Mouse (Mus musculus) cortical plate, adult 2 months (tissue): ENCODE measurements around the gene Ypel4. TPM values are rescaled to one million over a fixed set of nuclear protein-coding genes. Genes with fewer than 3 reads are reported as not detected.

Experiments
- H3K27ac ChIP-seq: fragments of 200-500 bp; 2 replicates; pipeline ENCODE4 v1.5.1; 2012; ENCODE audit warnings: low read length, control low read depth, inconsistent platforms; ENCODE audit not compliant: insufficient read depth
- H3K4me1 ChIP-seq: fragments of 200-500 bp; 2 replicates; pipeline ENCODE4 v1.6.1; 2011; ENCODE audit warnings: low read length; ENCODE audit not compliant: control insufficient read depth, insufficient read depth
- H3K4me3 ChIP-seq: fragments of 200-500 bp; 2 replicates; pipeline ENCODE4 v1.5.1; 2011; ENCODE audit warnings: mild to moderate bottlenecking, low read length, control low read depth; ENCODE audit not compliant: insufficient read depth
- CTCF ChIP-seq: fragments of 200-500 bp; IDR thresholded peaks from 2 replicates; pipeline ENCODE4 v1.5.1; 2011; ENCODE audit warnings: mild to moderate bottlenecking, control low read depth, low read length; ENCODE audit not compliant: insufficient read depth; ENCODE audit errors: extremely low read depth
- POLR2A ChIP-seq: fragments of 200-500 bp; IDR thresholded peaks from 2 replicates; pipeline ENCODE4 v1.6.1; 2011; ENCODE audit warnings: mild to moderate bottlenecking, low read length, control low read depth; ENCODE audit not compliant: insufficient read depth; ENCODE audit errors: extremely low read depth
- polyA plus RNA-seq: library from polyadenylated mRNA; depleted of rRNA; stranded (reverse); fragments of >200 nt; gene quantifications from 2 replicates; pipeline ENCODE4 v1.2.3, GENCODE M21; 2012

Gene Ypel4
- polyA plus RNA-seq, 1 experiment = 129 TPM

- no peak overlapping the region for H3K4me3 ChIP-seq
- no peak overlapping the region for H3K27ac ChIP-seq
- H3K4me1 ChIP-seq = peaks cover 2% of the 10 kb centered on the region; the same call in 1 of the 2 replicates
- TF ChIP-seq CTCF (peak; percentile 15; the same call in 1 of the 2 replicates), POLR2A (no peak)
Measured at GRCm38 (mm10) chr2:84738271-84738911, 4.5 kb downstream of the Ypel4 start.

- Histone ChIP-seq H3K27ac (no peak overlapping the region), H3K4me3 (no peak overlapping the region), H3K4me1 (peaks cover 2% of the 10 kb centered on the region; the same call in 1 of the 2 replicates)
- TF ChIP-seq POLR2A = no peak
- TF ChIP-seq CTCF = peak; percentile 18; the same call in 1 of the 2 replicates
Measured at GRCm38 (mm10) chr2:84740608-84741333, 6.9 kb downstream of the Ypel4 start.

- Histone ChIP-seq H3K4me3 (peak overlapping the region; percentile 51; the same call in 1 of the 2 replicates), H3K4me1 (peaks cover 2% of the 10 kb centered on the region; the same call in 1 of the 2 replicates), H3K27ac (no peak overlapping the region)
- TF ChIP-seq CTCF (no peak), POLR2A (no peak)
Measured at GRCm38 (mm10) chr2:84741841-84742450, 8.1 kb downstream of the Ypel4 start.

- H3K4me1 ChIP-seq = peaks cover 2% of the 10 kb centered on the region; the same call in 1 of the 2 replicates
- no peak overlapping the region for H3K27ac ChIP-seq
- peak overlapping the region; percentile 51 for H3K4me3 ChIP-seq
- TF ChIP-seq CTCF (no peak), POLR2A (0 out of 2 replicates have a peak, but pooled peaks have one; percentile 4)
Measured at GRCm38 (mm10) chr2:84742451-84743283, 8.8 kb downstream of the Ypel4 start.

- peaks cover 2% of the 10 kb centered on the region; the same call in 1 of the 2 replicates for H3K4me1 ChIP-seq
- H3K27ac ChIP-seq = peak within 1 kb of the TSS; percentile 4; the same call in 1 of the 2 replicates
- peak within 1 kb of the TSS; percentile 51 for H3K4me3 ChIP-seq
- TF ChIP-seq CTCF (no peak), POLR2A (no peak)
Measured at GRCm38 (mm10) chr2:84743561-84743960, 9.7 kb downstream of the Ypel4 start, which contains the start of gene Gm19426. Gene Gm19426 (minus strand): TSS chr2:84743655.

- TF ChIP-seq POLR2A = no peak
- TF ChIP-seq CTCF = no peak
- Histone ChIP-seq H3K4me3 (peak overlapping the region; percentile 51; the same call in 1 of the 2 replicates), H3K27ac (no peak overlapping the region), H3K4me1 (peaks cover 2% of the 10 kb centered on the region; the same call in 1 of the 2 replicates)
Measured at GRCm38 (mm10) chr2:84744126-84744525, 10.3 kb downstream of the Ypel4 start.

GRCm38 (mm10) chr2:84750115-84750514 lies 16.3 kb downstream of the Ypel4 start:
- H3K27ac ChIP-seq = no peak overlapping the region
- H3K4me3 ChIP-seq = no peak overlapping the region
- TF ChIP-seq CTCF (no peak), POLR2A (no peak)
- H3K4me1 ChIP-seq = no peaks in the 10 kb centered on the region

- no peaks in the 10 kb centered on the region for H3K4me1 ChIP-seq
- TF ChIP-seq CTCF = no peak
- no peak for TF ChIP-seq POLR2A
- H3K4me3 ChIP-seq = no peak overlapping the region
- no peak overlapping the region for H3K27ac ChIP-seq
Measured at GRCm38 (mm10) chr2:84756245-84756644, 22.4 kb downstream of the Ypel4 start.

GRCm38 (mm10) chr2:84757026-84757682 lies 23.3 kb downstream of the Ypel4 start:
- TF ChIP-seq POLR2A (no peak), CTCF (no peak)
- Histone ChIP-seq H3K27ac (no peak overlapping the region), H3K4me1 (no peaks in the 10 kb centered on the region), H3K4me3 (no peak overlapping the region)
